Mouse (Mus musculus) NIH3T3 (cell line): ENCODE measurements at regions not wholly inside any gene's neighbourhood (a gene's known extent, or its start where the extent isn't known, plus 50 kb on each side); places are given as distances from the start of the nearest gene placed in this dataset.
A peak's percentile ranks its signal among the peaks of the same experiment; 100 is the strongest.

Source experiments
- DNase-seq: peaks from one replicate; pipeline ENCODE4 v3.0.0-alpha.2; 2012; ENCODE audit warnings: low read depth

DNA sequence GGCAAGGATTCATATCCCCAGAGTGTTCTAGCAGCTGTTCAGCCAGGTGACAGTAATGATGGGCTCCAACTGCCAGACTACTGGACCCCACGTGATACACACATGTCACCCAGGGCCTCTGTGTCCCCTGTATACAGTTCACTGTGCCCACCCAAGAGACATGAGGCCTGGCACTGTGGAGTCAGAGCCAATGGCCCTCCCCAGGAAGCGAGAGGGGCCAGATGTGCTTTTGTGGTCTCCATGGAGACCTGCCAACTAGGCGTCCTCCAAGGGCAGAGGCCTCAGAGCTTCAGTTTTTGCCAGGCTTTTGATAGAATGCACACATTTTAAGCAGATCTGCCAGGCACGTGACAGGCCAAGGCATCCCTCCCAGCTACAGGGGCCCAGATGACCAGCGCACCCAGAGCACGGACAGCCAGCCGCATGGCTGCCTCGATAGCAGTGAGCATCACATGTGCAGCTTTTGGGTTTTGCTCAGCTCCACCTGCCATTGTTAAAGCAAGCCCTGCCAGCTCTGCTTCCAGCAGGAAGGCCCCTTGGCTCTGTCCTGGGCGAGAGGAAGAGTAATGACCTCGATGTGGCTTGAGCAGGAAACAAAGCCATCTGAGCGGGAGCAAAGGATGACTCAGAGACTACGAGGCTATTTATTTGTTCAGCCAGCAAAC is 198.1 kb upstream of the Sulf2 start:
- peak; percentile 62 for DNase-seq

DNA sequence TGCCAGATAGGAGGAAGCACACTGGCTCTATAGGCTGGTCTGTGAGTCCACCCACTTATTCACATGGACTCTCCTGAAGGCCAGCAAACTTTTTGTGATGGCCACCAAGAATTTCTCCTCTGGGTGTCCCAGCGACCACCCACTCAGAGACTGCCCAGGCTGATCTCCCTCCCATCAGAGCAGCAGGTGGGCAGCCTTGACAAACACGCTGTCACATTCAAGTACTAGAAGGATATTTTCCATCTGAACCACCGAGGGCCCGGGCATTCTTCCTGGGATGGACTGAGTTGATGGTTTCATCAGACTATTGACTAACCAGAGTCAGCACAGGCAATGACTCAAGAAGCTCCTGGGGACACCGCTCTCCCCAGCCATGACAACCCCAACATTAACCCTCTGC is 196.5 kb upstream of the Sulf2 start:
- DNase-seq, result no peak

DNA sequence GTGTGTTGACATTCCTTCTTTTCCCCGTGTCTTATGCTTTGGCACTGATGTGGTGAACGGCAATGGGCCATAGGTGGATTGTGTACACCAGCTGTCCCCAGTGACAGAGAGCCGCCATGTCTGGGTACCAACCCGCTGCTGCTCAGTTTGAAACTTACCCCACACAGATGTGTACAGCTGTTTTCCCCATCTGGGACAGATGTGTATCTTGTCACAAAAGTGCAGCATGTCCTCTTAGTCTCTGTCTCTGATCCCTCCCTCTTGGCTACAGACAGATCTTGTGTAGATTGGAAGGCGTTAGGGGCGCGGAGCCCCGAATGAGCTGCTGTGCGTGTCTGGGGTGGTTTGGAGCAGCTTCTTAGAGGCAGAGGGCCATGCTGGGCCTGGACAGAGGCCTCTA is 196.1 kb upstream of the Sulf2 start:
- DNase-seq, result no peak

DNA sequence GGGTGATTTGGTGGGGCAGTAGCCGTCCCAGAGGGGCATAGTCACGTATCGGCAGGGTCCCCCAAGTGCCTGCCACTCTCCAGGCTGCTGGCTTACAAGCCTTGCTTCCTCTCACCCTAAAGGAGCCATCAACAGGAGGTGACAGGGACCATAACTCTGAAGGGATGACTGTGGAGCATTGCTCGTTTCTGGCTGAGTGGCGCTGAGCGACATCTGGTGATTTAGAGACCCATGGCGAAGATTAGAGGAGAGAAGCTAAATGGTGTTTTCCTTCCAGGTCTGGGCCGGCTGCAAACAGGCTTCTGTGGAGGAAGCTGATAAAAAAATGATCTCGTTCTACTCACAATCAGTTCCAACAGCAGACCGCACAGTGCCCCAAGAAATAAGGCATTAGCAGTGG is 193.2 kb upstream of the Sulf2 start:
- DNase-seq, result no peak

DNA sequence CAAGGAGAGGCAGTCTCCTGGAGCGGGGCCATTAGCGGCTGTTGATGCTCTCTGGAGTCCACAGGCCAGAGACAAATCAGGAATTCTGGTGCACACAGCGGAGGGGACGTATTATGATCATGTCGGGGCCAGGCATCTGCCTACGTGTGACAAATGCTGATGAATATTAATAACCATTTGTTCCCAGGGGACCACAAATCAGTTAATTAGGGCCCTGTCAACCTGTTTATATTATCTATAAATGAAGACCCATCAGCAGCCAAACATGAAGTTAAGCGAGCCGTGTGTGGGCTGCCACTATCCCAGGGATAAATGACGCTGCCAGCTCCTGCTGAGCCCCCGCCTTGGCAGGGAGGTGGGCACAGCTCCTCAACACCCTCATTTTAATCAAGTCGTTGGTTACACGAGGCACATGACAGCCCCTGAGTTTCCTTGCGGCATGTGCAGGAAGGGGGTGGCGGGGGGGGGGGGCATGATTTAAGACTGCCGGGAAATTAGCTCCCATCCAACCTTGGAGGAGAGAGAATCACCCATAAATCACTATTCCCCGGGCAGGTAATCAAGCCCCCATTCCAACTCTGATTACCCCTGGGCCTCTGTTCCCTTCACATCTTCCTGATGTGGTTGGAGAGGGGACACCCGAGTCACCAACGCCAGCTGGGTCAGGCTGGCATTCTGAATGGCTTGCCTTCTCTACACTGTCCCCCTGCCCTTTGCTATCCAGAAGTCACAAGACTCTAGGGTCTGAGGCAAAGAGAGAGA is 191.1 kb upstream of the Sulf2 start:
- DNase-seq, result no peak

DNA sequence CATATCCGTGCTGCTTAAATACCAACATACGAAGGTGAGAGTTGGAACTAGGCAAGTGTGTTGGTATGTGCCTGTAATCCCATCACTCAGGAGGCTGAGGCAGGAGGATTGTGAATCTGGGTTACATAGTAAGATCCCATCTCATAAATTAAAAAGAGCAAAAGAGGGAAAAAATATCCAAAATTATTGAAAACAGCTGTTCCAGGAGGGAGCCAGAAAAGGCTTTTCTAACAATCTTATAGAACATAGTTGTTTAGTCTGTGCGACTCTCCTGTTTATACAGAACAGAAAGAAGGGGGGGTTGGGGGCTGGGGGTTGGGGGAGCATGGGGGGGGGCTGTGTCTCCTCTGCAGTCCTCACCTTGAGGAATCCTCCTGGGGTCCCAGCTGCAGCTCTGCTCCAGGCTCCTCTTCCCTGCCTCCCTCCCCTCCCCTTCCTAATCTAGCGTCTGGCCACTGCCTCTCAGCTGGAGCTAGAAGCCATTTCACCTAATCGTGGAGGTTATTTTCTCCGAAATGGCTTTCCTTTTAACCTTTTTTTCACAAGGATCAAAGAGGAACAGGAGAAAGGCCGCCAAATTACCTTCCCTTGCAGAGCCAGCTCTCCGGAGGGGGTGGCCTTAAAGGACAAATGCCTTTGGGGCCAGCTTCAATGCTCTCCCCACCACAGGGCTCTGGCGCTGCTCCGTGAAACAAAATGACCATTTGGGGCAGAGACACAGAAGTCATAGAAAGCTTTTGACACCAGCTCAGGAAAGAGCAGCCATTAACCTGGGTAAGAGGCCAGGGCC is 188.3 kb upstream of the Sulf2 start:
- peak; percentile 52 for DNase-seq

DNA sequence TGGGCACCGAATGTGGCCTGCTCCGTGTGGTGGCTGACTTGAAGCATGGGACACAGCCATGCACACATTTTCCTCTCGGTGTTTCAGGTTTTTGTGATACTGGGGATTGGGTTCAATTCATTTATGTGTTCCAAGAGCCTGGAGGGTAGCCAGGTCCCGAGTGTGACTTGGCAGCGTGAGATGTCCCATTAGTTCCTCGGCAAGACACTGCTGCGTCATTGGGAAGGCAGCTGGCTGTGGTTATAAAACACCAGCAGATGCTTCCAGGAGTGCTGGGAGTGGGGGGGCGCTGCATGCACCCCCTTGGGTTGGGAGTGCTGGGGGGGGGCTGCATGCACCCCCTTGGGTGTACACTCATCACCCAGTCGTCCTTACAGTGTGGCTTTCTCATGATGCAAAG is 186.9 kb upstream of the Sulf2 start:
- peak; percentile 63 for DNase-seq

DNA sequence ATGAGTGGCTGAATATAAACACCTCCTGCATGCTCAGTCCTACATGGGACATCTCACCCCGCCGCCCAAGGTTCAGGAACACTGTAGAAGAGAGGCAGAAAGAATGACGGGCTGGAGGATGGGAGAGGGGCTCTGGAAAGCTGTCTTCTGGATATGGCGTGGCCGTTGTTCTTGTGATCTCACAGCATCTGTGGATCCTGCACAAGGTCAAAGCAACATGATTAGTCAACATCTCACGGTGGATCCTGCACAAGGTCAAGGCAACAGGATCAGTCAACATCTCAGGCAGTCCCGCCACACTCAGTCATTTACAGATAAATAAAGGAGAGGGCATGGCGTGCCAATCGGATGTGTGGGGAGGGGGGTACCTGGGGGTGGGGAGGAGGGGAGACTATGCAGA is 184.7 kb upstream of the Sulf2 start:
- DNase-seq, result no peak

DNA sequence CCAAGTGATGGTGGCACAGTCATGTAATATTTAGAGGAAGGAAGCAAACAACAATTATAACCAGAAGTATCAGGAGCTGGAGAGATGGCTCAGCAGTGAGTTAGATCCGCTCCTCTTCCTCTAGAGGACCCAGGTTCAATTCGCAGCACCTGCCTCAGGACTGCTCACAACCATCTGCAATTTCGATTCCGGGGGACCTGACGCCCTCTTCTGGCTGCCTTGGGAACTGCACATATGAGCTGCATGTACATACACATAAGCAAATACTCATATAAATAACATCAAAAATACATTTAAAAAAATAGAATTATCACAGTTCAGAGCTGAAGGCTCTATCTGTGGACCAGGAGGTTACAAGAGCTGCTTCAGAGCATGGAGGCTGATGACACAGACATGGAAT is 184.0 kb upstream of the Sulf2 start:
- DNase-seq, result no peak

DNA sequence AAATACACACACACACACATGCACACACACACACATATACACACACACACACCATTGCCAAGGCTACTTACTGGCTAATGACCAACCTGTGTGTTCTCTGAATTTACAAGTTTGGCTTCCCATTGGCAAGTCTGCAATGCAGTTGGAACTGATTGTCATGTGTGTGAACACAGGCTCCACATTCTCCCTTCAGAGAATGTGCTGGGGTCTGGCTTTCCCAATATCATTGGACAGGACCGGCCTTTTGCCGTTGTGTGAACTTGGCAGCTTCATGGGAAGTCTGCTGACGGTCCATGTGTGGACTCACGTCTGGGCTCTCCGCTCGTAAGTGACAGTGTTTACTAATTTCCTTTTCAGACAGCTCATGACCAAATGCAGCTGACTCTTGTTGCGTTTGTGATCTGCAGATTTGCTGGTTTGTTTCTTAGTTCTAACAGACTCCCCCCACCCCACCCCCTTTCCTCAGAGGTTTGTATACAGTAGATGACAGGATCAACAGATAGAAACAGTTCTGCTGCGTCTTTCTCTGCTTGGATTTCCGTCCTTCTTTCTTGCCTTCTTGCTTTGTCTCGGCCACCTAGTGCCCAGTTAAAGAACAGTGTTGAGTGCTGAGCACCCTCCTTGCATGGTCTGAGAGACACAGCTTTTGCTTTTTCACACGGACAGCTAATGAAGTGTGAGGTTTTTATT is 183.1 kb upstream of the Sulf2 start:
- peak; percentile 31 for DNase-seq

DNA sequence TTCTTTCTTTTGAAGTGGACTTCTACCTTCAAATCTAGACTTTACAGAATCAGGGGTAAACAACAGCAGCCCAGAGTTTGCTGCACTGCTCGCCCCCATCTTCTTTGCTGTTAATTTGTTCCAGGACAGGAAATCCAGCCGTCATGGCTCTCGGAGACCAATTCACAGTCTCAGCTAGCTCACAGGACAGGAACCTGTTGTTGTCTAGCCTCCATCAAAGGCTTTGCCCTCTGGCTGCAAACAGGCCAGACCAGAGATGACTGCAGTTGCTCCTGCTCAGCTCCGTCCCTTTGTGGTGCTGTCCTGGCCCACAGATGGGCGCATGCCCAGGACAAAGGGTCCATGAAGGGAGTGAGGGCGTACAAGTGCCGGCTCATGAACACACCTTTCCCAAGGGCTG is 182.2 kb upstream of the Sulf2 start:
- DNase-seq, result no peak

DNA sequence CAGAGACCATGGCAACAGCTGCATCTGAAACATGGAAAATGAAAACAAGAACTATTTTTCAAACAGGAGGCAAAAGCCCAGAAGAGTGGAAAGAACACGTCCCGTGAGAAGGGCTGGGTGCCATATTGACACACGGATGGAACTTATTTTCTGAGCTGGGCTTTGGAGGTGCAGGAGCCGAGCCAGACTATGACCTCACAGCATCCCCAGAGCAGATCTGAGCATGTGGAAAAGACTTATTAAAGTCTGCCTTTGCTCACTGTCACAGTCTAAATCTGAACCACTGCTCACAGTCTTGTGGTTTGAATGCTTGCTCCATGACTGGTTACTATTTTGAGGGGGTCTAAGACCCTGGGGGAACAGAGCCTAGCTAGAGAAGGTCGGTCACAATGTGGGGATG is 180.2 kb upstream of the Sulf2 start:
- DNase-seq, result peak; percentile 80

DNA sequence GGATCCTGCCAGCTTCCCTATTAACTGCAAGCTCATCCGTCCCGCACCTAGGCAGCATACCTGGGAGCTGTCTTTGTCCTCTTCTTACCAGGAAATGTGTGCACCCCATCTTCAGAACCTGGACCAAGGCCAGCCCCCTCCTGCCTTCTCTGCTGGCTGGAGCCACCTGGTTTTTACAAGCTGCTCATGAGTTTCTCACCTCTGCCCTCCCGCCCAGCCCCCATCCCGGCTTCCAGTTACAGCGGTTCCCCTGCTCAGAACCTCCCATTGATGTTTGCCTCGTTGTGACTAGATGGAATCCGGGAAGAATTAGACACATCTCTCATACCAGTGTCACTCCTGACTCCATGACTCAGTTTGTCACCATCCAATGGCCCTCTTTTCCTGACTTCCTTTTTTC is 179.1 kb upstream of the Sulf2 start:
- no peak for DNase-seq

DNA sequence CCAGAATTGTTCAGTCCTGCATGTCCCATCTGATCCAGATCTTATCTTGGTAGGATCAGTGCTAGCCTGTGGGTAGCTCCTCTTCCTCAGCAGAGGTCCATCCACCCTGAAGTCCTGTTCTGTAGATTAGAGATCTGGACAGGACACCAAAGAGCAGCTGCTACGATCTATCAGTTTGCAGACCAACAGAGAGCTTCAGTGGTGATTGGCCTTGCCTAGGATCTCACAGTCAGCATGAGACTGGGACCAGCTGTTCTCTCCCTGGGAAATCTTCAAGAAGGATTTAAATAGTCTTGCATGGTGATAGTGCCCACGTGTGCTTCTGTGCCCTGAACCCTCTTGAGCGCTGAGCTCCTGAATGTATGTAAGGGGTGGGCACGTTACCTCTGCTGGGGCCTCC is 178.4 kb upstream of the Sulf2 start:
- DNase-seq, result no peak

DNA sequence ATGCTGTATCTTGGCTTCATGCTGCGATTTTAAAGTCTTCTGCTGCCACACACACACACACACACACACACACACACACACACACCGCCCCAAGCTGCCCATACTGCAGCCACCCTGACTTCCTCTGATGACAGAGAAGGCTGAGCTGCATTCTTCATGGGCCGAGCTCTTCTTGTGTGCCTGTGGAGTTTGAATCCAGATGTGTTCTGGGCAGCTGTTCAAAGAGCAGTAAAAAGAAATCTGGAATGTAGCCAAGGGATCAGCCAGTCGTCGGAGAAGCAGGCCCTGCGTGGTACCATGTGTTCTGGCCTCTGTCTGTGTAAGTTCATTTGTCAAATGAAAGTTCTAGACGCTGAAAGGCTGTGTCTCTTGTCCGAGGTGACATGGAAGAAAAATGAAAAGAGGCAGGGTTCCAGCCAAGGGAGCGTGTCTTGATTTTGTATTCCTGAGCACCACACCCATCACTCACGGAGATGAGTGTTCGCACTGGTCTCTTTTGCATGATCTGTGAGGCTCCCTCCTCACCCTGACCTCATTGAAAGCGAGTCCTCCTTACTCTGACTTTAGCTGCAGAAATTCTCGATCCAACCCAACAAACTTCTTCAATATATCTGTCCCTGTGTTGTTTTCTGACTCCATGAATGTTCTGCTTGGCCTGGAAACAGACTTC is 177.4 kb upstream of the Sulf2 start:
- peak; percentile 81 for DNase-seq

DNA sequence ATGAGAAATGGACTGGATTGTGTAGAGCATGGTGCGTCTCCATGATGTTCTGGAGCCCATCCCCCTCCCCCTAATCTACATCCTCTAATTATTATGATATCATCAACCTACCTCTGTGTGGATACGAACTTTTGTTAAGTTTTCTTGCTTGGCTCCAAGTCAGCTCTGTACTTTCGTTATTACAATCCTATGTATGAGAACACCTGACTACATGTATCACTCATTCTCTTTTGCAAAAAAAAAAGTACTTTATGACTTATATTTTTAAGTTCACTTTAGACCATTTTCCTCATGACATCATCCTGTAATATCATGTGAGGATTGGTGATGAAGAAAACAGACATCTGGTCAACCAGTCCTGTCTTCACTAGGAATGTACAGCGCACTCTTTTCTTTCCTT is 175.7 kb upstream of the Sulf2 start:
- DNase-seq, result no peak

DNA sequence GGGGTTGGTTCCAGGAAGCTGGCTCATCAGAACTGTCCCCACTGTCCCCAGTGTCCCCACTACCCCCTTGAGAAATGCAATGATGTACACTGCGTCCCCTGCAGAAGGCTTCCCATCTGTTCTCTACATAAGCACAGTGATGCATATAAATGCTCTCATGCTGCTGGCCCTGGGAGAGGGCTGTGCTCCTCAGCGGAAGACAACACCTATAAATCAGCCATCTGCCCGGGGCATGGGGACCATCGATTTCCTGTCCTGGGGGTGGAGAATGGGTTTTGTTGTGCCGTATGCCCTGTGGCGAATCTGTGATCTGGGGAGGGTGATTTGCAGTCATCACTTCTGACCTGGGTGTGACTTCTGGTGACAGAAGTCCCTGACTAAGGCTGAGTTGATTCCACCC is 174.9 kb upstream of the Sulf2 start:
- no peak for DNase-seq

DNA sequence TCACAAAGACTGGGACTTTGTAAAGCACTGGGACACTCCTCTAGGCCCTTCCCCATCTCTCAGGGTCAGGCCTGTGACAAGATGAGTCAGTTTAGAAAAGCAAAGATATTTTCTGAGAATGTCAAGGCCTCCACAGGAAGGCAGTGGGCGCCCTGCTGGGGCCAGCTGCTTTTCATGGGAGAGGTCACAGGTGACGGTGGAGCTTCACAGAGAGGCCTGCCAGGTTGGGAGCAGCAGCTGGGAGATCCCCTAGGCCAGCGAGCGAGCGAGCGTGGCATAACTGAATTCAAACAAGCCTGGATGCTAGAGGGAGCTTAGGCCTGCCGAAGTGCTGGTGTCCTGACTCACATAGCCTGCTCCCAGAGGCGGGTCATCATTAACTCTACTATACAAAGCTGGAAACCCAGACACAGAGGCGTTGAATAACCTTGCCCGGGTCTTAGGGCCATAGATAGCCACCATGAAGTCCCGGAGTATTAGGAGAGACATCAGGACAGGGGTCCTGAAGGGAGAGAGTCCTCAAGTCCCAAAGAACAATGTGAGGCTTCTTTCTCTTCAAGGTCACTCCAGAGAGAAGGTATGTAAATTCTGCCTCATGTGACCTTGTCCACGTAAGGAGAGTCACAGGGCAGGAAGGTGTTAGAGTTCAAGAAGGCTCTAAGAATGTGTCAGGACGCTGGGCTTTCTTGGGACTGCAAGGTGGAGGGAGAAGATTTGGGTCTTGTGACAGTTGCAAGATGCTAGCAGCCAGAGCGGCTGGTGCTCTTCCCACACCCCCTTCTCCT is 174.3 kb upstream of the Sulf2 start:
- DNase-seq, result no peak

DNA sequence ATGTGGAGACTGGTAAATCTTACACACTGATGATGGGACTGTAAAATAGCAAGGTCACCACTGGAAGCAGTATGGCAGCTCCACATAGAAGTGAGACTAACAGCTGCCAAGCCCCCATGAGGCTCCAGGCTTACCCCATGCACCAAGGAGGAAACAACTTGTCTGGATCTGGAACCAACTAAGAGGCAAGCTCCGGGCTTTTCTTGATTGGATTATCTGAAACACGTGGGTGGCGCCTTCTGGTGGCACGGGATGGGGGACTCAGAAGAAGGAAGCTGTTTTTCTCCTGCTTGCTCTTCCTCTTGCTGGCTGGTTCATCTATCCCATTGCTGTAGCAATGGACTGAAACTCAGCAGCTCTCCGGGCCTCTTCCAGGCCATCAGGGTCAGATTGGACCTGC is 171.5 kb upstream of the Sulf2 start:
- no peak for DNase-seq

DNA sequence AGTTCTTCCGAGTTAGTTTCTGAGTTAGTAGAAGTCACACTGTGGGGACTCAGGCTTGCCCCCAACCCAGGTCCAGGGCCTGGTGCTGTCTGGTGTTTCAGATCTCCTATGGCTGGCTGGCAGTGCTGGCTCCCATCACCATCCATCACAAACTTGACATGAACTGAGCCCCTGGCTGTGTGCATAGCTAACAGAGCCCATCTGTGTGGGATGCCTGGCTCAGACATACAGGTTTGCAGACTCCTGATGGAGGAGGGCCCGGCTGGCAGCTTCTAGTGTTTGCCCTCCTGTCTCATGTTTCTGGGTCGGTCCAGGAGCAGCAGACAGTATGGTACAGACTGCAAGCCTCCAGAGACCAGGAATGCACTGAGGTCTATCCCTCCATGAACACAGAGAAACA is 169.5 kb upstream of the Sulf2 start:
- no peak for DNase-seq

DNA sequence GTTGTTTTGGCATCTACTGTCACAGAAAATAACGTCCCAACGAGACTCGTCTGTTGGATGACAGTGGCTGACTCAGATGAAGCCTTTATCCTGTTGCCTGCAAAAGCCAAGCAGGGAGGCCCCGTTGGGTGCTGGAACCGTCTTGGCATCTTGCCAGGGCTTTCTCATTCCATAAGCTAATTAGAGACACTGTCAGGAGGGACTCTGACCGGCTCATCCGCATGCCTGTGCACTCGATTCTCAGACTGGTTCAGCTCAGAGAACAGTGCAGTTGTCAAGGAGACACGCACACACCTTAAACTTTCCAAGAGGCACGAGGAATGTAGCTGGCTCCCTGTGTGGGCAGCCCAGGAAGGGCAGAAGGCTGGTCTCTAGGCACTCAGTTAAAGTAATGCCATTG is 169.0 kb upstream of the Sulf2 start:
- peak; percentile 44 for DNase-seq
